Mouse (Mus musculus) limb, embryonic 11.5 days (tissue): ENCODE results near the gene Ivns1abp. TPM values are rescaled to one million over a fixed set of nuclear protein-coding genes. Genes with fewer than 3 reads are reported as not detected.

Experiments
- polyA plus RNA-seq: library from polyadenylated mRNA; unstranded; fragments of >200 nt; fragmentation: Nextera tagmentation; extraction: Ambion mirVana; gene quantifications from 2 replicates; pipeline ENCODE4 v1.2.1, GENCODE M21; 2014

The Ivns1abp gene
- polyA plus RNA-seq, 1 experiment from 2014 or later, result 356 TPM

Other genes with a start within 250 kb of the Ivns1abp start
- 0.44 and 0.57 TPM in 2 replicates for gene Gm47985, start 161.9 kb upstream of the Ivns1abp start, polyA plus RNA-seq
- gene Gm8947, start 152.1 kb upstream of the Ivns1abp start, polyA plus RNA-seq, result 0.24 and 0.38 TPM in 2 replicates
- gene Gm47995, start 146.0 kb upstream of the Ivns1abp start, polyA plus RNA-seq, result not detected in 2 replicates
- 0.65 TPM in 1 of 2 replicates, not detected in the other for gene 3110040M04Rik, start 140.4 kb upstream of the Ivns1abp start, polyA plus RNA-seq
- 0.24 TPM in 1 of 2 replicates, not detected in the other for gene Gm47996, start 134.3 kb upstream of the Ivns1abp start, polyA plus RNA-seq
- 18.9 and 22.9 TPM in 2 replicates for gene Swt1, start 84.0 kb downstream of the Ivns1abp start, polyA plus RNA-seq
- 49.6 and 51.7 TPM in 2 replicates for gene Trmt1l, start 84.1 kb downstream of the Ivns1abp start, polyA plus RNA-seq
- gene Rnf2, start 156.5 kb downstream of the Ivns1abp start, polyA plus RNA-seq, result 121 and 131 TPM in 2 replicates
- 0.89 and 0.92 TPM in 2 replicates for gene Fam129a, start 226.7 kb downstream of the Ivns1abp start, polyA plus RNA-seq